Mouse (Mus musculus) spleen, adult 2 months (tissue): ENCODE measurements around the gene Srrm3.

ENCODE experiments used
- CTCF ChIP-seq: fragments of 200-500 bp; IDR thresholded peaks from 2 replicates; pipeline ENCODE4 v1.5.1; 2011; ENCODE audit warnings: mild to moderate bottlenecking, inconsistent platforms; ENCODE audit not compliant: insufficient read depth, insufficient read length, insufficient replicate concordance; ENCODE audit errors: extremely low read depth
- POLR2A ChIP-seq: fragments of 200-500 bp; IDR thresholded peaks from 2 replicates; pipeline ENCODE4 v1.6.1; 2011; ENCODE audit warnings: low read depth, low read length, inconsistent platforms

- TF ChIP-seq CTCF (no peak), POLR2A (no peak)
Measured at GRCm38 (mm10) chr5:135905320-135906225, 98.9 kb downstream of the Srrm3 start.
